12 mouse cellular contexts compared by ENCODE assay signal in the genomic region with DNA sequence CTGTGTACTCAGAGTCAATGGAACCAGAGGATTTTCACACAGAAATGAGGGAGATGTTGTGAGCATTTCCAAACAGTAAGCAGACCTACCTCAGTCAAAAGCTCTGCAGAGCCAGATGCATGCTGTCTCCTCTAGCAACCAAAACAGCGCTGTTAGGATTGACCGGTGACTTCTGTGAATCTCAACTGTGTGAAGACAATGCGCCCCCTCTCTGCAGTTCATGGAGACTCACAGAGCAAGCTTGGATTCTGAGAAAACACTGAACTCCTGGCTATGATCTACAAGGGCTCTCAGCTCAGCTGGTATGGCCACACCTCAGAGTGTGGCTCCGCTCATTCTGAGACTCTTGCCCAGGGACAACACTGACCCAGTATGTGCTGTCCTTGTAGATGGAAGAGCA. TPM values are rescaled to one million over a fixed set of nuclear protein-coding genes. Genes with fewer than 3 reads are reported as not detected.
DNase-seq lines count a peak whose midpoint lies in the region; ATAC-seq and TF ChIP-seq lines count a peak whose summit lies in the region.
"Had no signal": no experiment of that assay in that cellular context is flagged by ENCODE, and none has a peak within 500 bp of the region (broad histone marks: within the 10 kb centered on the region; RNA-seq: fewer than 3 reads in every experiment).

No protein-coding gene starts in this region.

- no peak for TF ChIP-seq EP300 in CH12.LX (IDR thresholded peaks at IDR 0.05; ENCODE audit: low read length)

- no peak for TF ChIP-seq POLR2A in CH12.LX (IDR thresholded peaks at IDR 0.05; ENCODE audit: low read depth, low read length)

- no peak overlapping the region for H3K4me3 ChIP-seq in gastrocnemius, adult 2 months
- H3K4me3 ChIP-seq in kidney, embryonic 15.5 days (replicated peaks), result no peak overlapping the region
- no peak overlapping the region for H3K4me3 ChIP-seq in CH12.LX (replicated peaks in 1 of 3; ENCODE audit: low read depth in 2 of 3, low read length in 2 of 3, poor library complexity in 1 of 3)
- H3K4me3 ChIP-seq: lung, embryonic 15.5 days had no signal

- intact Hi-C loops in gastrocnemius, adult 2 months (cut with DNase I), result no loop called here

- H3K36me3 ChIP-seq in kidney, embryonic 15.5 days, result no peaks in the 10 kb centered on the region
- no peaks in the 10 kb centered on the region for H3K36me3 ChIP-seq in CH12.LX (replicated peaks in 1 of 2; ENCODE audit: control insufficient read depth in 1 of 2, insufficient read depth in 1 of 2, low read length in 1 of 2)
- H3K36me3 ChIP-seq: lung, embryonic 15.5 days had no signal

- dilution Hi-C loops in CH12.LX (cut with MboI; ENCODE audit: extremely low pct_ligation_motif_present, extremely low pct_unique_long_range_greater_than_20kb, low sequenced_read_pairs), result no loop called here

- no peaks in the 10 kb centered on the region for H3K27me3 ChIP-seq in kidney, embryonic 15.5 days
- H3K27me3 ChIP-seq in CH12.LX (replicated peaks), result peaks cover 21% of the 10 kb centered on the region
- H3K27me3 ChIP-seq: lung, embryonic 15.5 days had no signal

- no peak for ATAC-seq in kidney, embryonic 15.5 days (replicated peaks; ENCODE audit: low FRiP score)

- no peaks in the 10 kb centered on the region for H3K79me2 ChIP-seq in CH12.LX (replicated peaks; ENCODE audit: control insufficient read depth, extremely low read depth, insufficient read depth, poor library complexity, severe bottlenecking)

- H3K4me1 ChIP-seq in kidney, embryonic 15.5 days, result no peaks in the 10 kb centered on the region
- H3K4me1 ChIP-seq in CH12.LX (ENCODE audit: control insufficient read depth in 1 of 2, insufficient read depth in 2 of 2), result no peaks in the 10 kb centered on the region

- in situ Hi-C loops in CH12.LX (cut with MboI; ENCODE audit: low pct_ligation_motif_present, low pct_unique_long_range_greater_than_20kb, low sequenced_read_pairs), result loop anchor here (5.0 kb wide), 1 partner anchor 34 kb away; no protein-coding TSS in a partner anchor

- no peak for DNase-seq in gastrocnemius, adult 2 months
- no peak for DNase-seq in gastrocnemius, postnatal 10 days
- peak; percentile 14 to 46 for DNase-seq in kidney, postnatal 4 days
- no peak for DNase-seq in CH12.LX (ENCODE audit: extremely low read depth)
- DNase-seq in embryo, embryonic 11 days, result peak; percentile 39
- DNase-seq in urinary bladder, postnatal 10 days (ENCODE audit: low spot score), result no peak
- no peak for DNase-seq in gastrocnemius, postnatal 4 days (ENCODE audit: low spot score in 2 of 2)
- DNase-seq: cerebellum, postnatal 10 days; kidney, adult 18-20 months; thymus, postnatal 25 days had no signal

- peak; percentile 13 for TF ChIP-seq RAD21 in CH12.LX (IDR thresholded peaks at IDR 0.05; ENCODE audit: low read depth, low read length)

- no peak overlapping the region for H3K9ac ChIP-seq in kidney, embryonic 15.5 days
- no peak overlapping the region for H3K9ac ChIP-seq in CH12.LX (ENCODE audit: insufficient read depth, low read depth)
- H3K9ac ChIP-seq: lung, embryonic 15.5 days had no signal

- H3K9me3 ChIP-seq in kidney, embryonic 15.5 days (replicated peaks), result no peaks in the 10 kb centered on the region
- H3K9me3 ChIP-seq in CH12.LX (replicated peaks; ENCODE audit: low read length), result no peaks in the 10 kb centered on the region
- H3K9me3 ChIP-seq: lung, embryonic 15.5 days had no signal

- peak; percentile 45 for TF ChIP-seq CTCF in gastrocnemius, adult 2 months (IDR thresholded peaks at IDR 0.05)
- TF ChIP-seq CTCF in CH12.LX (conservative IDR thresholded peaks at IDR 0.05 in 1 of 2, IDR thresholded peaks at IDR 0.05 in 1 of 2; ENCODE audit: low read depth in 2 of 2, low read length in 2 of 2), result peak in 1 of 2 experiments; percentile 64; a peak in 2 of 4 replicates

- H3K27ac ChIP-seq in gastrocnemius, adult 2 months, result no peak overlapping the region
- no peak overlapping the region for H3K27ac ChIP-seq in kidney, embryonic 15.5 days
- H3K27ac ChIP-seq in CH12.LX (ENCODE audit: insufficient read depth, low read depth), result no peak overlapping the region
- H3K27ac ChIP-seq: lung, embryonic 15.5 days had no signal

- 50% methylated on average over 4 of the region's 4 CpGs for WGBS in kidney, embryonic 15.5 days

- H3K4me2 ChIP-seq in kidney, embryonic 15.5 days, result no peak overlapping the region
- no peak overlapping the region for H3K4me2 ChIP-seq in CH12.LX (ENCODE audit: insufficient read depth, low read depth, poor library complexity, severe bottlenecking)
- H3K4me2 ChIP-seq: lung, embryonic 15.5 days had no signal

TF ChIP-seq in CH12.LX, 34 proteins besides CTCF, POLR2A, EP300 and RAD21:
- TF ChIP-seq POLR2AphosphoS2 (IDR thresholded peaks at IDR 0.05; ENCODE audit: low read depth, low read length), result no peak
- peak; percentile 43; the same call in 1 of the 2 replicates for TF ChIP-seq SMC3 (IDR thresholded peaks at IDR 0.05; ENCODE audit: low read depth, low read length)

RNA-seq across cellular contexts. Expression of a gene that starts 56.3 kb away (rescaled TPM):
- total RNA-seq in gastrocnemius, adult 2 months (2021), result 1 to 10 TPM; 2.0 to 2.1 TPM
- 1 to 10 TPM; 4.5 to 6.3 TPM for total RNA-seq in gastrocnemius, postnatal 10 days (2021)
- 0.62 and 1.00 TPM in 2 replicates for polyA plus RNA-seq in kidney, embryonic 15.5 days (2015; fragmentation: Nextera tagmentation; extraction: Ambion mirVana)
- total RNA-seq in CH12.LX (2012; rRNA removed), result not detected in 2 replicates
- not detected in 2 replicates for total RNA-seq in CH12.LX (2014; rRNA removed)
- polyA plus RNA-seq in CH12.LX (2012; ENCODE audit: insufficient read length, low read depth), result not detected in 2 replicates
- total RNA-seq in gastrocnemius, postnatal 4 days (2021), result 1 to 10 TPM; 1.3 to 2.7 TPM

Comparison
In these comparisons a context has a peak if more than half of its experiments do, and no peak if none do; other contexts are left out.
1. DNase-seq: peak in kidney, postnatal 4 days (2 of 2) and embryo, embryonic 11 days (single experiment); none in gastrocnemius, adult 2 months (single experiment), gastrocnemius, postnatal 10 days (single experiment), CH12.LX (single experiment), urinary bladder, postnatal 10 days (single experiment) and gastrocnemius, postnatal 4 days (0 of 2).